Mouse (Mus musculus): Measurements from ENCODE around the gene Cct4.

GRCm38 (mm10) chr11:22987357-22987756 lies 3.0 kb upstream of the Cct4 start:
- TF ChIP-seq POLR2A (IDR thresholded peaks at IDR 0.05; ENCODE audit: low read depth, low read length) = no peak
- TF ChIP-seq CTCF (IDR thresholded peaks at IDR 0.05; ENCODE audit: extremely low read depth, insufficient read length, insufficient replicate concordance, low read depth, low read length) = no peak
